Mouse (Mus musculus) ES-Bruce4 (cell line): Measurements from ENCODE around the gene Tarm1.

ENCODE experiments used
- CTCF ChIP-seq: IDR thresholded peaks from one replicate; pipeline ENCODE4 v1.8.1; 2011; ENCODE audit warnings: low read depth, low read length
- POLR2A ChIP-seq: IDR thresholded peaks from one replicate; pipeline ENCODE4 v1.8.1; 2011; ENCODE audit warnings: low read length; ENCODE audit not compliant: insufficient read depth

DNA sequence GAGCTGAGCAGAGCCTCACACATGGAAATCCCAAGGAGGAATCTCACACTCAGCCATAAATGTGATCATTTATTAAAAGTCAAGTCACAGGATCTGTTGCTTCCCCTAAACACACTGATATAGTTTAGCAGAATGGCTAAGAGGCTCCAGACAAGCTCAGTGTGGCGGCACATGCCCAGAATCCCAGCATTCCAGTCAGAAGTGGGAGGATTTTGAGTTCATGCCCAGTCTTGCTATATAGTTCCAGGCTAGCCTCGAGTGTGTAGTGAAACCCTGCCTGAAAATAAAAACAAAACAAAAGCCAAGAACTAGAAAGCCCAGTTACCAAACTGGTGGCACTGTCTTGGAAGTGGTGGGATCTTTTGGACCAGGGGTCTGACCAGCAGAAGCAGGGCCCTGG is 33.8 kb downstream of the Tarm1 start:
- TF ChIP-seq POLR2A (no peak), CTCF (no peak)
